Mouse (Mus musculus) kidney, postnatal 36 days (tissue): ENCODE results near the gene Col25a1.

ENCODE experiments used
- DNase-seq, 2 experiments: peaks; one replicate each; pipeline ENCODE4 v3.0.0; 2021 to 2022; ENCODE audit warnings: mixed read lengths in 2 of 2

The Col25a1 gene

GRCm38 (mm10) chr3:130380299-130380845 lies 249.1 kb downstream of the Col25a1 start:
- DNase-seq: no peak

DNA sequence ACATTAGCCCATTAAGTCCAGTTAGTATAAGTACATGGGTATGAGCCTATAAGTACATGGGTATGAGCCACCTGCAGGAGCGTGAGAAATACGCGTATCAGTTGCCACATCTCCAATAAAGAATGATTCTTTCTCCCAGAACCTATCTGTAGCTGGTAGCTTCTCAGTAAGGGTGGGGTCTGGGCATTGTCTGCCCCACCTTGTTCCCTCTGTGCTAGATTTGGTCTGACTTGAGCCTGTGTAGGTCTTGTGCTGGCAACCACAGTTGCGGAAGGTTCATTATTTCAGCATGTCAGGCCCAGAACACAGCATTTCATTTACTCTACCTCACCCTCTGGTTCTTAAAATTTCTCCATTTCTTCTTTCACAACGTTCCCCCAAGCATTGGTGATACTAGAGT lies 250.4 kb downstream of the Col25a1 start:
- DNase-seq: no peak

DNA sequence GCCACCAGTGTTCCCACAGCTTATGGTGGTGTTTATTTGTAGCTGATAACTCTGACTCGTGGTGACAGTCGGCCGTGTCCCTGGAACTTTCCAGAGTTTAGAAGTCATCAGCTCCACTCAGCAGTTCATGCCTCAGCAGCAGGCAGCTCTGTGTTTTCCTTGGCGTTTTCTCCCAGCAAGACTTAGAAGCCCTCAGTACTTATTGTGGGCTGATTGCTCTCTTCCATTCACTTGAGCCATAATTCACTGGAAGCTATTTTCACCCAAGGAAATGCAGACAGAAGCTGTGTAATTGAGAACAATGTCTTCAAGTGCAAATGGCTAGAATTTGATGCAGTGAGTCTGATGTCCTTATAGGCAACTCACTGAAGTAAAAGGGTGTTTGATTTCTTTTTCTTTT lies 254.6 kb downstream of the Col25a1 start:
- peak in 1 of 2 experiments; percentile 4 for DNase-seq

DNA sequence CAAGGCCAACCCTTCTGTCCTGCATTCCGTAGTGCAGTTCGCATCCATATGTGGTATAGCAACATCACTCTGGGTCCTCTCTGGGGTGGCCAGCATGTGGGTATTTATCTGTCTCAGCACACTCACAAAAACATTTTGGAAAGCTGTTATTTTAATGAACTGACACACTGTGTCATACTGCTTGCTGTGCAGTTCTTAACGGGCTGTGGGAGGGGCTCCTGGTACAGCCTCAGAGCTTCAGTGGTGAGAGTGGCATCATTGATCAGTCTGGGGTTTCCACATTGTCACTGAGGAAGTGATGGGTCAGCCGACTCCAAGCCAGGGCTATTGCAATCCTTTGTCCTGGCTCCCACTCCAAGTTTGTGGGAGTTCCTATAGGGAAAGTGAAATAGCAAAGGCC lies 255.9 kb downstream of the Col25a1 start:
- no peak for DNase-seq

GRCm38 (mm10) chr3:130389261-130389975 lies 258.1 kb downstream of the Col25a1 start:
- peak in 1 of 2 experiments; percentile 5 for DNase-seq

DNA sequence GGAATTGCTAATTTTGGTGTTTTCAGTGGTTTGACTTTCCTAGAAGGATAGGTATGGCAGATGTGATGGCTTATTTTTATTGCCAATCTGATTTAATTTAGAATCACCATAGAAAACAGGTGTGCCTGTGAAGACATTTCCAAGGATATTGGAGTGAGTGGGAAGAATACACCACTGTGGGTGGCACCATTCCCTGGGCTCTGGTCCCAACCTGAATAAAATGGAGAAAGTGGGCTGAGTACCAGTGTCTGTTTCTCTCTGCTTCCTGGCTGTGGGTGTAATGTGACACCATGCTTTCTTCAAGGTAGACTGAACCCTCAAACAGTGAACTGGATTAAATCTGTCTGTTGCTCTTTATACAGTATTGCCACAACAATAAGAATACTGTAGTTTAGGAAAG lies 265.3 kb downstream of the Col25a1 start:
- no peak for DNase-seq

GRCm38 (mm10) chr3:130400716-130401559 lies 269.6 kb downstream of the Col25a1 start:
- peak in 1 of 2 experiments; percentile 13 for DNase-seq

DNA sequence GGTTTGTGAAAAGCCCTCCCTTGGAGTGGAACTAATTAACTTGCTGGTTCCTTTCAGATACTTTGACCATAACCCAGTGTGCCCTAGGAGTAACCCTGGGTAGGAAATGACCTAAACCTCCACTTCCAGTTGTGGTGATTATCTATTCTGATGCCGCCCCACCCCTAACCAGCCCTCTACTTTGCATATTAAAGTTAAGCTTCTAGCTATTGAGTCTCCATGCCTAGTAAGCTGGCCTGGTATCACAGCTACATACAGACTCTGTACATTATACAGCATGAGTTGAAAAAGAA lies 270.2 kb downstream of the Col25a1 start:
- no peak for DNase-seq

GRCm38 (mm10) chr3:130404525-130405409 lies 273.5 kb downstream of the Col25a1 start:
- no peak for DNase-seq

DNA sequence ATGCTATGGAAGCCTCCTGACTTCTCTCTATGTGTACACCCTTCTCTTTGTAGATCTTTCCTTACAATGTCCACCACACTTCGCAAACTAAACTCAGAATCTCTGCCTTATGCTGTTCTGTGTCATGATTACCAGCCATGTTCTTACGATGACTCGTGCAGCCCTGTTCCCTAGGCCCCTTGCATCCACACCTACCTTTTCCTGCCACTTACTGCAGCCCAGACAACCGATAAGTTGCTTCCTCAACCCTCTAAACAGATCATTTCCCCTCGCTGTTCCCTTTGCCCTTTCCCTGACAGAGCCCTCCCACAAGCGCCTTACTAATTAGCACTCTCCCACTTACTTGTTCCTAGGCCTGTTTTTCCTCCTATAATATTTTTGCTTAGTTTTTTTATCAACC lies 275.9 kb downstream of the Col25a1 start:
- DNase-seq: no peak

- peak; percentile 11 to 24 for DNase-seq
Observed at GRCm38 (mm10) chr3:130413239-130413638, 281.9 kb downstream of the Col25a1 start.

DNA sequence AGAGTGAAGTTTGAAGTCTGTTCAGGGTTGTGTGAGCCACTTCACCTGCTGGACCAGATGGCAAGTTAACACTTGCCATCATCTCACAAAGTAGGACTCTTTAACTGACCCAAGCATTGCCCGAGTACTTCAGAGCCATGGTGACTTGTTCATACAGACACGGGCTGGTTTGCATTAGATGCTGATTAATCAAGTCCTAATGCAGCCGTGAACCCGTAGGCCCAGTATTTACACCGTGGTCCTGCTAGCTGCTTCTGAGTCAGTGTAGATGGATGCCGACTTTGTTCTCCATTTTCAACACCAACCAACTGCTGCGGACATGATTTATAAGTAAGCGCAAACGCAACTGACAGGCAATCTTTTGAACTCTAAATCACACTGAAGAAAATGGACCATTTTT lies 287.6 kb downstream of the Col25a1 start:
- no peak for DNase-seq

GRCm38 (mm10) chr3:130428796-130429195 lies 297.5 kb downstream of the Col25a1 start:
- no peak for DNase-seq

DNA sequence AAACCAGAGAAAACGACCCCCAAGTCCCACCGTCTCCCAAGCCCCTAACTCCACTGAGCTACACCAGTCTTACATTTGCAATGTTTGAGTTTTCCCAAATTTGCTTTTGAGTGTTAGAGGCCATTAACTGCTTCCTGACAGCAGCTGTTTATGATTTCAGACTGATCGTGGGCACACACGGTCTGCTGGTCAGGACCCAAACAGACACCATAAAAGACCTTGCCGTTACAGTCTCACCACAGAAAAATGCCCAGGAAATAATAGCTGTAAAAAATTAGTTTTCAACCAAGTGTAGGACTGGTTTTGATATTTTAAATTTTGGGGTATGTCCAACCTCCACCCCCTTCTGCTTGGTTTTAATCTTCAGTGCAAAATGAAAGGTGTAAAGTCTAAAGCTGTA lies 298.8 kb downstream of the Col25a1 start:
- no peak for DNase-seq

GRCm38 (mm10) chr3:130432818-130433217 lies 301.5 kb downstream of the Col25a1 start:
- DNase-seq: no peak

- no peak for DNase-seq
Observed at GRCm38 (mm10) chr3:130436956-130437355, 305.7 kb downstream of the Col25a1 start.

GRCm38 (mm10) chr3:130439767-130440166 lies 308.5 kb downstream of the Col25a1 start:
- no peak for DNase-seq

GRCm38 (mm10) chr3:130440689-130441088 lies 309.4 kb downstream of the Col25a1 start:
- DNase-seq: peak in 1 of 2 experiments; percentile 2

DNA sequence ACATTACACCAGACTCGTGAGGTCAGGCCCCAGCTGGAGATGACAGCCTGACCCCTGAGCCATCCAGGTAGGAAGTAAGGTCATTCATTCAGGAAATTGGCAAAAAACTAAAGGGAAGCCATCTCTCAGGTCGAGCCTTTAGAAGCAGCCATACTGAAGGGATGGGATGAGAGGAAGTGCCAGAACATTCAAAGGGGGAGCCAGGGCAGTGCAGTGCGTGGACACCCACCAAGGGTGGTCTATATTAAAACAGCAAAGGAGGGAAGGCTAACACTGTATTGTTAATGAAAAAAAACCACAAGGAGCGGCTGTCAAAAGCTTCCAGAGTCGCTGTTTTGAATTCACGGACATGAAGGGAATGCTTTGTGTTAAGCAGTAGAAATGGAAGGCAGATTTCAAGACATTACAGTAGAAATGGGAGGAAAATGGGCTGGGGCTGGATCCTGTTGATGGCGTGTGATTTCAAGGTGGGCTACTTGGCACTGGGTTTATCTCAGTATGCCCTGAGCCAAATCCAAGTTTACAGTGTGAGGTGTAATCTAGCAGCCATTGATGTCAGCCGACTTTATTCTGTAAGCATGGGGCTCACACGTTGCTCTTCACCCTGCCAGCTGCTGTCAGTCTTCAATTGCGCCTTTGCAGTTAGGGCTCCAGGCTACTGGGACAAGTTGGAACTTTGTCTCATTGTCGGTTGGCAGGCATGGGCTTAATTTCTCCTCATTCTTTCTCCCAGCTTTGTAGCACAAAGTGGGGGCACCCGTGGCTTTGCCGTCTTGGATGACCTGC lies 312.7 kb downstream of the Col25a1 start:
- no peak for DNase-seq

GRCm38 (mm10) chr3:130449864-130450263 lies 318.6 kb downstream of the Col25a1 start:
- DNase-seq: no peak

DNA sequence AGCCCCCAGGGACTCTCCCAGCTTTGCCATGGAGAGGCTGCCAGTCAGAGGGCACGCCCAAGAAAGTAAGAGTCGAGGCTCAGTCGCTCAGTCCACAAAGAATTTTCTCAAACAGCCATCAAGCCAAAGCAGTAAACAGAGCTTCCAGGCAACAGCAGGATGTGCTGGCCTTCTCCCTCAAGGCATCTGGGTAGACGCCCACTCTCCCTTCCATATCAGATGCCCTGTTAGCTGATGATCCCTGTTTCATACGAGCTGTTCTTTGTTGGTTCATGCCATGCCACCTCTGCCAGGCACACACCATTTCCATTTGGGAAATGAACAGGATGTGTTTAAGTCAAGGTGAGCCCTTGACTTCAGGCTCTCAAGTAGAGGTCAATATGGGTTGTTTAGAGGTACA lies 334.1 kb downstream of the Col25a1 start:
- no peak for DNase-seq

DNA sequence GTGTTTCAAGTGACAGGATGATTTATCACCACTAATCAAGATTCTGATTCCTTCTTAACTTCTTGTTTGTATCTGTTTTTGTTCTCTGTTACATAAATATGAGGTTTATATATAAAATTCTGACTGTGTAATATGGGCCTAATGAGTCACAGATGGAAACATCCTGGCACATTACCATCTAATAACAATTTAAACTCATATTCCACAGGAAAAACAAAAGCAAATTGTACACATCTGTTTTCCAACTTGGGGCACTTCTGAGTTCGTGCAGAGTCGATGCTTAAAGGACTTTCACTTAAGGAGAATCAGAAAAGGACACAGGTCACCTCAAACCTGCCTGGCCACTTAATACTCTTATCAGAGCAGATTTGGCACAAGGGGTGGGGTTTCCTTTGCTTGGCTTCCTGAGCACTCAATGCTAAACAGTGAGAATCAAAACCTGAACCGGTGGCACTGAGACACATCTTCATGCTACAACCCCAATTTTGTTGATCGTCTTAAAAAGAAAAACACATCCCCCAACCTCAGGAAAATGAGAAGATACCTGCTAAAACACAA lies 342.0 kb downstream of the Col25a1 start:
- no peak for DNase-seq
